Mouse (Mus musculus): ENCODE data around the gene Kcnk5. TPM values are rescaled to one million over a fixed set of nuclear protein-coding genes. Genes with fewer than 3 reads are reported as not detected.

Kcnk5 gene
- polyA plus RNA-seq, 1 experiment from 2014 or later: 12.0 TPM

GRCm38 (mm10) chr14:20189751-20190150, 8.1 kb upstream of the Kcnk5 start:
- TF ChIP-seq CTCF (IDR thresholded peaks at IDR 0.05; ENCODE audit: low read depth): no peak
- ATAC-seq (replicated peaks; ENCODE audit: low FRiP score, low read depth) (peak; percentile 44; the same call in 1 of the 2 replicates), DNase-seq (ENCODE audit: low spot score) (peak; percentile 30)
- Histone ChIP-seq H3K9me3 (replicated peaks; ENCODE audit: low read length) (no peaks in the 10 kb centered on the region), H3K27me3 (ENCODE audit: insufficient read depth, low read length) (no peaks in the 10 kb centered on the region), H3K27ac (no peak overlapping the region), H3K4me1 (replicated peaks; ENCODE audit: insufficient read depth, low read length) (no peaks in the 10 kb centered on the region), H3K9ac (ENCODE audit: low read depth, low read length) (no peak overlapping the region), H3K36me3 (ENCODE audit: insufficient read depth, low read length) (no peaks in the 10 kb centered on the region), H3K4me2 (ENCODE audit: low read length) (no peak overlapping the region), H3K4me3 (replicated peaks; ENCODE audit: low read depth, low read length) (no peak overlapping the region)
- WGBS: 45% methylated on average over 2 of the region's 2 CpGs

DNA sequence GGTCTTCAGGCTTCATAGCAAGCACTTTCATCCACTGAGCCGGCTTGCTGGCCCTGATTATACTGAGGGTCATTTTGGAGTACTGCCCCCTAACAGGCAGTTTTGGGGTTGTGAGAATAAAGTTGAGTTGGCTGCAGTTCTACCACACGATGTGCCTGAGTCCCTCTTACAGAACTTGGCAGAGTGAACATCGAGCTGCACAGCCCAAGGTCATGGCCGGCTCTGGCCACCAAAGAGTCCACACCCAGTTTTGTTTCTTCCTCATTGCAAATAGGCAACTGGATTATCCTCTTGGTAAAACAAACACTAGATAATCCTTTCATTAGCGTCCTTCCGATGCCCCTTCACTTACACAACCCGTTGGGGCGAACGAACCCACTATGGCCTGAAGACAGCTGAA, 3.8 kb upstream of the Kcnk5 start:
- Histone ChIP-seq H3K9me3 (replicated peaks; ENCODE audit: low read length) (no peaks in the 10 kb centered on the region), H3K4me2 (ENCODE audit: low read length) (no peak overlapping the region), H3K27ac (no peak overlapping the region), H3K9ac (ENCODE audit: low read depth, low read length) (no peak overlapping the region), H3K4me3 (replicated peaks; ENCODE audit: low read depth, low read length) (no peak overlapping the region), H3K36me3 (ENCODE audit: insufficient read depth, low read length) (no peaks in the 10 kb centered on the region), H3K27me3 (ENCODE audit: insufficient read depth, low read length) (no peaks in the 10 kb centered on the region), H3K4me1 (replicated peaks; ENCODE audit: insufficient read depth, low read length) (peaks cover 8% of the 10 kb centered on the region)
- ATAC-seq (replicated peaks; ENCODE audit: low FRiP score, low read depth) (no peak), DNase-seq (ENCODE audit: low spot score) (no peak)
- 80% methylated on average over 9 of the region's 9 CpGs for WGBS
- no peak for TF ChIP-seq CTCF (IDR thresholded peaks at IDR 0.05; ENCODE audit: low read depth)

- Histone ChIP-seq H3K27ac (no peak overlapping the region), H3K36me3 (ENCODE audit: insufficient read depth, low read length) (no peaks in the 10 kb centered on the region), H3K4me3 (replicated peaks; ENCODE audit: low read depth, low read length) (no peak overlapping the region), H3K9ac (ENCODE audit: low read depth, low read length) (no peak overlapping the region), H3K4me2 (ENCODE audit: low read length) (no peak overlapping the region), H3K4me1 (replicated peaks; ENCODE audit: insufficient read depth, low read length) (peaks cover 11% of the 10 kb centered on the region), H3K9me3 (replicated peaks; ENCODE audit: low read length) (no peaks in the 10 kb centered on the region), H3K27me3 (ENCODE audit: insufficient read depth, low read length) (no peaks in the 10 kb centered on the region)
- WGBS: 61% methylated on average over 5 of the region's 5 CpGs
- DNase-seq (ENCODE audit: low spot score): no peak
- TF ChIP-seq CTCF (IDR thresholded peaks at IDR 0.05; ENCODE audit: low read depth): no peak
- no peak for ATAC-seq (replicated peaks; ENCODE audit: low FRiP score, low read depth)
These were observed 2.1 kb upstream of the Kcnk5 start for GRCm38 (mm10) chr14:20183701-20184100.

- no peak for TF ChIP-seq CTCF (IDR thresholded peaks at IDR 0.05; ENCODE audit: low read depth)
- no peaks in the 10 kb centered on the region for H3K36me3 ChIP-seq (ENCODE audit: insufficient read depth, low read length)
These were observed 987 bp upstream of the Kcnk5 start for GRCm38 (mm10) chr14:20182596-20182995.

GRCm38 (mm10) chr14:20180751-20181162, 852 bp downstream of the Kcnk5 start:
- ATAC-seq (replicated peaks; ENCODE audit: low FRiP score, low read depth) (no peak), DNase-seq (ENCODE audit: low spot score) (no peak)
- Histone ChIP-seq H3K27ac (0 out of 2 replicates have a peak overlapping the region, but pooled peaks have one; percentile 5), H3K9ac (ENCODE audit: low read depth, low read length) (peak overlapping the region; percentile 64), H3K36me3 (ENCODE audit: insufficient read depth, low read length) (no peaks in the 10 kb centered on the region), H3K4me2 (ENCODE audit: low read length) (peak overlapping the region; percentile 67), H3K4me3 (replicated peaks; ENCODE audit: low read depth, low read length) (peak overlapping the region; percentile 39), H3K9me3 (replicated peaks; ENCODE audit: low read length) (no peaks in the 10 kb centered on the region), H3K27me3 (ENCODE audit: insufficient read depth, low read length) (no peaks in the 10 kb centered on the region), H3K4me1 (replicated peaks; ENCODE audit: insufficient read depth, low read length) (peaks cover 11% of the 10 kb centered on the region)
- WGBS: under 1% methylated on average over 24 of the region's 24 CpGs
- TF ChIP-seq CTCF (IDR thresholded peaks at IDR 0.05; ENCODE audit: low read depth): no peak

More at GRCm38 (mm10) chr14:20182596-20182995, 987 bp upstream of the Kcnk5 start:
- no peak for ATAC-seq (replicated peaks; ENCODE audit: low FRiP score, low read depth)
- Histone ChIP-seq H3K4me3 (replicated peaks; ENCODE audit: low read depth, low read length) (no peak overlapping the region), H3K27ac (no peak overlapping the region), H3K4me1 (replicated peaks; ENCODE audit: insufficient read depth, low read length) (peaks cover 11% of the 10 kb centered on the region), H3K27me3 (ENCODE audit: insufficient read depth, low read length) (no peaks in the 10 kb centered on the region), H3K9me3 (replicated peaks; ENCODE audit: low read length) (no peaks in the 10 kb centered on the region), H3K4me2 (ENCODE audit: low read length) (no peak overlapping the region), H3K9ac (ENCODE audit: low read depth, low read length) (no peak overlapping the region)
- WGBS: 80% methylated on average over 7 of the region's 7 CpGs
- DNase-seq (ENCODE audit: low spot score): no peak

GRCm38 (mm10) chr14:20180304-20180703, 1.3 kb downstream of the Kcnk5 start:
- no peaks in the 10 kb centered on the region for H3K27me3 ChIP-seq (ENCODE audit: insufficient read depth, low read length)
- no peak for TF ChIP-seq CTCF (IDR thresholded peaks at IDR 0.05; ENCODE audit: low read depth)
- ATAC-seq (replicated peaks; ENCODE audit: low FRiP score, low read depth): no peak
- no peak overlapping the region for H3K27ac ChIP-seq
- peak overlapping the region; percentile 39 for H3K4me3 ChIP-seq (replicated peaks; ENCODE audit: low read depth, low read length)
- DNase-seq (ENCODE audit: low spot score): no peak
- WGBS: 9% methylated on average over 6 of the region's 6 CpGs
- peak overlapping the region; percentile 64 for H3K9ac ChIP-seq (ENCODE audit: low read depth, low read length)
- H3K4me1 ChIP-seq (replicated peaks; ENCODE audit: insufficient read depth, low read length): peaks cover 11% of the 10 kb centered on the region
- H3K36me3 ChIP-seq (ENCODE audit: insufficient read depth, low read length): no peaks in the 10 kb centered on the region
- no peaks in the 10 kb centered on the region for H3K9me3 ChIP-seq (replicated peaks; ENCODE audit: low read length)
- peak overlapping the region; percentile 67 for H3K4me2 ChIP-seq (ENCODE audit: low read length)

DNA sequence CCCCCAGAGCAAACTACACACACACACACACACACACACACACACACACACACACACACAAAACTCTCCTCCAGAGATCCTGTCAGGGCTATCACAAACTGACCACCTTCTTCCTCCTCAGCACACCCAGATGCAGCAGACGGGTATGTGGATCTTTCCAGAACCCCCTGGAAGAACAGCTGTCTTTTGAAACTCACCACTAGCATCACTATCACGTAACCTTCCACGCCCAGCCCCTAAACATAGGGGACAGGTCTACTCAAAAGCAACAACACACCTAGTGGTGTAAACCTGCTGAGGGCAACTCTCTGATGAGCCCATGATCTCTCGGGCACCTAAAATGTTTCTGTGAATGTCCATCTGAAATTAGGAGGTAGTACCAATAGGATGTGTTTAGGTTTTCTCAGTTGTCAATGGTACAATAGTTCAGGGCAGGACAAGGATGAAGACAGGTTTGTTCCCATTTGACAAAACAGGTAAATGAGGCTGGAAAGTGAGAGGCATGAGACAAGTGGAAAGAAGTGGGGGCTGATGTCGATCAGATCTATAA, 1.8 kb downstream of the Kcnk5 start:
- Histone ChIP-seq H3K27me3 (ENCODE audit: insufficient read depth, low read length) (no peaks in the 10 kb centered on the region), H3K4me1 (replicated peaks; ENCODE audit: insufficient read depth, low read length) (peaks cover 11% of the 10 kb centered on the region), H3K27ac (no peak overlapping the region), H3K36me3 (ENCODE audit: insufficient read depth, low read length) (no peaks in the 10 kb centered on the region), H3K4me2 (ENCODE audit: low read length) (peak overlapping the region; percentile 67), H3K9me3 (replicated peaks; ENCODE audit: low read length) (no peaks in the 10 kb centered on the region), H3K9ac (ENCODE audit: low read depth, low read length) (no peak overlapping the region), H3K4me3 (replicated peaks; ENCODE audit: low read depth, low read length) (peak overlapping the region; percentile 39)
- ATAC-seq (replicated peaks; ENCODE audit: low FRiP score, low read depth) (no peak), DNase-seq (ENCODE audit: low spot score) (no peak)
- TF ChIP-seq CTCF (IDR thresholded peaks at IDR 0.05; ENCODE audit: low read depth): no peak
- 69% methylated on average over 5 of the region's 5 CpGs for WGBS
